Mouse (Mus musculus) cerebellum, postnatal 25 days (tissue): ENCODE measurements at regions not wholly inside any gene's neighbourhood (a gene's known extent, or its start where the extent isn't known, plus 50 kb on each side); places are given as distances from the start of the nearest gene placed in this dataset.

ENCODE experiments used
- DNase-seq, 2 experiments: peaks; one replicate each; pipeline ENCODE4 v3.0.0; 2021; ENCODE audit warnings: mixed read lengths in 2 of 2

DNA sequence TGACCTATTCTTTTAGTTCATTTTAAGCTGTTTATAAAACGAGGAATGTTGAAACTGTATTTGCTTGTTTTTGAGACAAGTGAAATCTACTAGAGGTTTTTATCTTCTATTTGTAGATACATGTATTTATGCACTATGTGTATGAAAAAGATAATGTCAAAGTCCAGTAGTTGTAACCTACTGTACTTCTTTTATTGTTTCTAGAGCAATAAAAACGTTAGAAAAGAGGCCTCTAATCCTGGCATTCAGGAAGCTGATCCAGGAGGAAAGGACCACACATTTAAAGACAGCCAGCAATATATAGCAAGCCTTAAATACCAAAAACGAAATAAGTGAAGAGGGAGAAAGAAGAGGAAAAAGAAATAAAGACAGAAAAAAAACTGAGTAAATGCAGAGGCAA lies 1209.8 kb downstream of the Olfm4 start:
- DNase-seq: no peak

- DNase-seq: peak; percentile 10 to 32
Observed at GRCm38 (mm10) chr14:81195657-81196353, 1211.9 kb downstream of the Olfm4 start.
